Mouse (Mus musculus) liver, postnatal 0 days (tissue): ENCODE measurements at regions not wholly inside any gene's neighbourhood (a gene's known extent, or its start where the extent isn't known, plus 50 kb on each side); places are given as distances from the start of the nearest gene placed in this dataset.

Experiments
- ATAC-seq: fragments of 200-750 bp; cut with Nextera tagmentation; 2 replicates; pipeline ENCODE4 v1.8.0; 2017; ENCODE audit warnings: mild to moderate bottlenecking, moderate library complexity
- DNase-seq: peaks from one replicate; pipeline ENCODE4 v3.0.0-alpha.2; 2016
- H3K27ac ChIP-seq: fragments of 300-500 bp; sonication (generic); 2 replicates; pipeline ENCODE4 v1.5.1; 2014; ENCODE audit warnings: antibody characterized with exemption, moderate library complexity, mild to moderate bottlenecking, low read depth
- H3K27me3 ChIP-seq: fragments of 300-500 bp; sonication (generic); 2 replicates; pipeline ENCODE4 v1.6.1; 2014; ENCODE audit warnings: low read length, control low read depth, mixed read lengths; ENCODE audit not compliant: insufficient read depth
- H3K36me3 ChIP-seq: fragments of 300-500 bp; sonication (generic); replicated peaks from 2 replicates; pipeline ENCODE4 v1.6.1; 2014; ENCODE audit warnings: mild to moderate bottlenecking, control low read depth, low read length, moderate library complexity, mixed read lengths; ENCODE audit not compliant: insufficient read depth
- H3K4me1 ChIP-seq: fragments of 300-500 bp; sonication (generic); 2 replicates; pipeline ENCODE4 v1.6.1; 2014; ENCODE audit warnings: antibody characterized with exemption, mild to moderate bottlenecking, control low read depth; ENCODE audit not compliant: insufficient read depth
- H3K4me2 ChIP-seq: fragments of 300-500 bp; sonication (generic); 2 replicates; pipeline ENCODE4 v1.6.1; 2014; ENCODE audit warnings: low read depth, mild to moderate bottlenecking, low read length, moderate library complexity, mixed read lengths
- H3K4me3 ChIP-seq: fragments of 300-500 bp; sonication (generic); 2 replicates; pipeline ENCODE4 v1.5.1; 2014; ENCODE audit warnings: low read depth, low read length
- H3K9ac ChIP-seq: fragments of 300-500 bp; sonication (generic); replicated peaks from 2 replicates; pipeline ENCODE4 v1.6.1; 2014; ENCODE audit warnings: mild to moderate bottlenecking, moderate library complexity
- H3K9me3 ChIP-seq: fragments of 300-500 bp; sonication (generic); 2 replicates; pipeline ENCODE4 v1.6.1; 2016; ENCODE audit warnings: mild to moderate bottlenecking, control low read depth, low read length, mixed read lengths
- CTCF ChIP-seq: sonication (generic); IDR thresholded peaks from 2 replicates; pipeline ENCODE4 v1.5.1; 2016; ENCODE audit warnings: antibody characterized with exemption, low read depth
- EP300 ChIP-seq: IDR thresholded peaks from 2 replicates; pipeline ENCODE4 v1.6.1; 2016; ENCODE audit warnings: antibody characterized with exemption, low read depth, mild to moderate bottlenecking
- WGBS: fragments of 180-500 bp; shearing (Covaris S2); extraction: QIAGEN DNeasy Blood & Tissue Kit; methylation state at CpG from one replicate; pipeline ENCODE4 v1.1.7; 2014; ENCODE audit not compliant: insufficient replicate concordance; 5-methylcytosine and 5-hydroxymethylcytosine counted together

- H3K27me3 ChIP-seq = no peaks in the 10 kb centered on the region
- no peaks in the 10 kb centered on the region for H3K4me1 ChIP-seq
- no peak for ATAC-seq
- H3K27ac ChIP-seq = no peak overlapping the region
- H3K4me3 ChIP-seq = no peak overlapping the region
- no peak overlapping the region for H3K9ac ChIP-seq
- WGBS = 42% methylated on average over 4 of the region's 4 CpGs
- DNase-seq = no peak
- H3K4me2 ChIP-seq = no peak overlapping the region
- no peaks in the 10 kb centered on the region for H3K9me3 ChIP-seq
- no peaks in the 10 kb centered on the region for H3K36me3 ChIP-seq
- no peak for TF ChIP-seq EP300
- peak; percentile 42 for TF ChIP-seq CTCF
These were observed 172.9 kb downstream of the Sqor start for GRCm38 (mm10) chr2:122937922-122938321.

GRCm38 (mm10) chr2:122944841-122945240 lies 179.8 kb downstream of the Sqor start:
- no peaks in the 10 kb centered on the region for H3K9me3 ChIP-seq
- DNase-seq = no peak
- 67% methylated on average over 2 of the region's 2 CpGs for WGBS
- no peaks in the 10 kb centered on the region for H3K36me3 ChIP-seq
- no peak overlapping the region for H3K9ac ChIP-seq
- H3K4me3 ChIP-seq = no peak overlapping the region
- no peak overlapping the region for H3K27ac ChIP-seq
- H3K4me1 ChIP-seq = no peaks in the 10 kb centered on the region
- no peak for ATAC-seq
- no peak overlapping the region for H3K4me2 ChIP-seq
- no peak for TF ChIP-seq EP300
- no peak for TF ChIP-seq CTCF
- H3K27me3 ChIP-seq = no peaks in the 10 kb centered on the region

GRCm38 (mm10) chr2:122945891-122946290 lies 180.9 kb downstream of the Sqor start:
- ATAC-seq = no peak
- no peaks in the 10 kb centered on the region for H3K36me3 ChIP-seq
- H3K9ac ChIP-seq = no peak overlapping the region
- H3K27ac ChIP-seq = no peak overlapping the region
- H3K4me1 ChIP-seq = no peaks in the 10 kb centered on the region
- no peak for TF ChIP-seq CTCF
- no peak for TF ChIP-seq EP300
- H3K27me3 ChIP-seq = no peaks in the 10 kb centered on the region
- 85% methylated on average over 3 of the region's 3 CpGs for WGBS
- H3K4me2 ChIP-seq = no peak overlapping the region
- no peak for DNase-seq
- H3K4me3 ChIP-seq = no peak overlapping the region
- no peaks in the 10 kb centered on the region for H3K9me3 ChIP-seq

DNA sequence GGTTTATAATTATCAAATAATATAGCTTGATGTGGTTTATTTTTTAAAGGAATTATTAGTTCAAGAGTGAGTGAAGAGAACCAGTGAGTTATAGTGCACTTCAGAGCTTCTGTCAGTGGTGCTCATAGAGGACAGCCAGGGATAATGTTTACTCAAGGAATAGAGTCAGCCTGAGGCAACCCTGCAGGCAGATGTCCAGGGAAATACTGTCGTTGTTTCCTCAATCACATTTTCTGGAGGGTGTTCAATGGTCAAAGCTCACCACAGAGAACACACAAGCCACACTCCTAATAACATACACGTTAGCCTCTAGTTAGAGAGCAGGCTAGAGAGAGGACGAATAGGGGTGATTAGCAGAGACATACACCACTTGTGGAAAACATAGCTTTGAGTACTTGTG lies 184.0 kb downstream of the Sqor start:
- H3K27ac ChIP-seq = no peak overlapping the region
- ATAC-seq (no peak), DNase-seq (no peak)
- H3K36me3 ChIP-seq = no peaks in the 10 kb centered on the region
- 62% methylated on average over 3 of the region's 3 CpGs for WGBS
- TF ChIP-seq CTCF (no peak), EP300 (no peak)
- H3K4me3 ChIP-seq = no peak overlapping the region
- H3K27me3 ChIP-seq = no peaks in the 10 kb centered on the region
- no peak overlapping the region for H3K9ac ChIP-seq
- no peaks in the 10 kb centered on the region for H3K9me3 ChIP-seq
- H3K4me1 ChIP-seq = no peaks in the 10 kb centered on the region
- no peak overlapping the region for H3K4me2 ChIP-seq

GRCm38 (mm10) chr2:122961701-122962100 lies 196.7 kb downstream of the Sqor start:
- TF ChIP-seq CTCF (no peak), EP300 (no peak)
- H3K9me3 ChIP-seq = no peaks in the 10 kb centered on the region

DNA sequence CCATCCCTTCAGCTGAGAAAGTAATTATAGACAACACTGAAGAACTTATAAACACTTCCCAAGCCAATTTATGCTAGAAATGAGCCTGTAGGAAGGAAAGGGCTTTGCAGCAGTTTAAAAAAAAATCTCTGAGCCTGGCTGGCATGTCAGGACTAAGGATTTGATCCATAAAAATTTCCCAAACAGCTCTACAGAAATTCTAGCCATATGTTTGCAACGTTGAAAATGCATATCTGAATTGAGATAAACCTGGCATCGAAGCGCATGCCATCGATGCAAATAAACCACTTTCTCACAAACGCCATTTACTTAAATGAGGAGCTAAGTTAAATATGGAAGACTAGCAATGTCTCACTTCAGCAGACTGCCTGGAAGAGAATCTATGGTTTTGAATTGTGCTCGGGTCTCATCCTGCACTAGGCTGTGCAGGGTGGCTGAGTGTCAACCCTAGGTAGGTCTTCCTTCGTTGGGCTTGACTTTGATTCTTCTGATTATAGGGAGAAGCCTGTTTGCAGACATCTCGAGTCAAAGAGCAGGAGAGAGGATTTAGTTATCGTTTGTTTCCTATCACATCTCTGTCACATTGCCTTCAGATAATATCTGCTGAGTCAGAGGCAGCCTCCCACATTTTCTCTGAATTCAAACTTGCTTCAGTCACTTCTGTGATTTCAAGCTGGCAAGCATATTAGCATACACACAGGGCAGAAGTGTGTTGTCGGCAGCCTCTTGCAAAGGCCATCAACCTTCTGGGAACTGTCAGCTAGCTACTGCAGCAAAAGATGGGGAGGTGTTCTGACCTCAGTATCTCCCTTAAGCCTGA lies 204.0 kb downstream of the Sqor start:
- no peaks in the 10 kb centered on the region for H3K36me3 ChIP-seq
- H3K27ac ChIP-seq = no peak overlapping the region
- 68% methylated on average over 10 of the region's 10 CpGs for WGBS
- H3K4me1 ChIP-seq = no peaks in the 10 kb centered on the region
- H3K9ac ChIP-seq = no peak overlapping the region
- H3K9me3 ChIP-seq = no peaks in the 10 kb centered on the region
- H3K27me3 ChIP-seq = no peaks in the 10 kb centered on the region
- ATAC-seq (no peak), DNase-seq (no peak)
- H3K4me3 ChIP-seq = no peak overlapping the region
- no peak overlapping the region for H3K4me2 ChIP-seq
- TF ChIP-seq CTCF (no peak), EP300 (no peak)

More at GRCm38 (mm10) chr2:122961701-122962100, 196.7 kb downstream of the Sqor start:
- Histone ChIP-seq H3K4me3 (no peak overlapping the region), H3K4me1 (no peaks in the 10 kb centered on the region), H3K27ac (no peak overlapping the region), H3K9ac (no peak overlapping the region), H3K4me2 (no peak overlapping the region), H3K36me3 (no peaks in the 10 kb centered on the region), H3K27me3 (no peaks in the 10 kb centered on the region)
- DNase-seq (no peak), ATAC-seq (no peak)
- 85% methylated on average over 4 of the region's 4 CpGs for WGBS
